8 mouse cellular contexts compared by ENCODE assay signal in the genomic region with DNA sequence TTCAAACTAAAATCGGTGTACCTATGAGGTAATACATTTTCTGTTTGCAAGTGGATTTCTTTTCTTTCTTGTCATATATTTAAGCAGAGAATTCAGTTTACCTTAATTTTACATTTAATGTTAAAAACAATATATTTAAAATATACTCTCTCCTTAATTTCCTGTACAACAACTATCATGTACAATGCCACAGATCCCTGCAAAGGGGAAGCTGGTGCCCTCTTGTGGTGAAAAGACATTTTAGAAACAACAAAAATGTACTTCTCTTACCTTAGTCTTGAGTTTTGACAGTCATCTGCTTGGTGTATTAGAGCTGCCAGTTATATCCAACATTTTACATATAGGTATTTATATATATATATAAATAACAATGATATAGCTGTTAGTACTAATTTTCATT. TPM values are rescaled to one million over a fixed set of nuclear protein-coding genes. Genes with fewer than 3 reads are reported as not detected.
DNase-seq lines count a peak whose midpoint lies in the region; ATAC-seq and TF ChIP-seq lines count a peak whose summit lies in the region.

No protein-coding gene starts in this region.

- intact Hi-C loops in gastrocnemius, adult 2 months (cut with DNase I): no loop called here
- intact Hi-C loops in gastrocnemius, postnatal 14 days (cut with DNase I; ENCODE audit: low total_unique reads): loop anchor here (5.0 kb wide), 1 partner anchor 1004 kb away; no protein-coding TSS in a partner anchor
- intact Hi-C loops in left cerebral cortex, postnatal 25 days (cut with DNase I): loop anchor here (5.0 kb wide), 4 partner anchors 119 to 1004 kb away; no protein-coding TSS in a partner anchor

- no peak overlapping the region for H3K27ac ChIP-seq in gastrocnemius, adult 2 months

- H3K4me3 ChIP-seq in gastrocnemius, adult 2 months: peak overlapping the region; percentile 28; the same call in 1 of the 2 replicates

- TF ChIP-seq CTCF in gastrocnemius, adult 2 months (IDR thresholded peaks at IDR 0.05): peak; percentile 45

- no peak for ATAC-seq in inflammation-experienced regulatory T-cells, adult 6 months

- DNase-seq in gastrocnemius, adult 2 months: no peak
- no peak for DNase-seq in gastrocnemius, postnatal 14 days
- DNase-seq in left cerebral cortex, adult 18-20 months (ENCODE audit: low spot score in 2 of 2): peak; percentile 26 to 49
- DNase-seq in left cerebral cortex, adult 8-10 months (ENCODE audit: low spot score in 2 of 2): no peak
- peak; percentile 29 for DNase-seq in MEL-GATA-1-ER (ENCODE audit: extremely low read depth, low read depth)
- peak; percentile 57 to 83 for DNase-seq in left cerebral cortex, postnatal 25 days (ENCODE audit: low spot score in 2 of 2)
- no peak for DNase-seq in urinary bladder, postnatal 14 days (ENCODE audit: low spot score)

RNA-seq across cellular contexts. Expression of gene Pcdh20, which starts 4.8 kb away (rescaled TPM):
- total RNA-seq in gastrocnemius, adult 2 months (2021): under 1 TPM; 0.33 to 0.78 TPM
- total RNA-seq in gastrocnemius, postnatal 14 days (2021): 1 to 10 TPM; 1.5 to 2.4 TPM
- 10 to 100 TPM; 21.6 to 23.5 TPM for total RNA-seq in left cerebral cortex, adult 18-20 months (2021)
- 10 to 100 TPM; 18.7 to 24.7 (median 22.4) TPM for total RNA-seq in left cerebral cortex, adult 8-10 months (2022)
- 10 to 100 TPM; 27.9 to 34.4 TPM for total RNA-seq in left cerebral cortex, postnatal 25 days (2021)
- not detected for polyA plus RNA-seq in inflammation-experienced regulatory T-cells, adult 6 months (2017; shearing (Covaris generic))

Comparison
In these comparisons a context has a peak if more than half of its experiments do, and no peak if none do; other contexts are left out.
1. DNase-seq: peak in left cerebral cortex, adult 18-20 months (2 of 2), MEL-GATA-1-ER (single experiment) and left cerebral cortex, postnatal 25 days (2 of 2); none in gastrocnemius, adult 2 months (single experiment), gastrocnemius, postnatal 14 days (single experiment), left cerebral cortex, adult 8-10 months (0 of 2) and urinary bladder, postnatal 14 days (single experiment).
2. RNA of gene Pcdh20, which starts 4.8 kb away (total RNA-seq): 27.9 to 34.4 TPM in left cerebral cortex, postnatal 25 days, 18.7 to 24.7 TPM in left cerebral cortex, adult 8-10 months and 21.6 to 23.5 TPM in left cerebral cortex, adult 18-20 months; 1.5 to 2.4 TPM in gastrocnemius, postnatal 14 days and 0.33 to 0.78 TPM in gastrocnemius, adult 2 months; every median in the first group is over 4 times any median in the second.